30 mouse cellular contexts compared by ENCODE assay signal in genomic region chr2:154181900-154182299, GRCm38 (mm10). TPM values are rescaled to one million over a fixed set of nuclear protein-coding genes. Genes with fewer than 3 reads are reported as not detected.
"Had no signal": no experiment of that assay in that cellular context is flagged by ENCODE, and none has a peak within 500 bp of the region (broad histone marks: within the 10 kb centered on the region; RNA-seq: fewer than 3 reads in every experiment).

No protein-coding gene starts in this region.

RNA-seq across cellular contexts. Expression of gene Bpifb1, which starts 8.7 kb away (rescaled TPM):
- polyA plus RNA-seq: limb, embryonic 10.5 days; limb, embryonic 11.5 days; limb, embryonic 12.5 days; limb, embryonic 13.5 days; liver, adult 2 months; liver, embryonic 11.5 days; macrophage; midbrain, embryonic 10.5 days; midbrain, embryonic 11.5 days; midbrain, embryonic 12.5 days; myocyte; neural tube, embryonic 11.5 days had no signal

RNA-seq across cellular contexts. Expression of gene Bpifa5, which starts 19.5 kb away (rescaled TPM):
- polyA plus RNA-seq: limb, embryonic 10.5 days; limb, embryonic 11.5 days; limb, embryonic 12.5 days; limb, embryonic 13.5 days; limb, embryonic 14.5 days; limb, embryonic 15.5 days; liver, adult 2 months; liver, embryonic 11.5 days; liver, embryonic 12.5 days; liver, embryonic 14.5 days; liver, embryonic 15.5 days; liver, embryonic 16.5 days; liver, postnatal 0 days; lung, embryonic 14.5 days; lung, embryonic 15.5 days; lung, embryonic 16.5 days; lung, postnatal 0 days; macrophage; midbrain, embryonic 10.5 days; midbrain, embryonic 11.5 days; midbrain, embryonic 12.5 days; midbrain, embryonic 13.5 days; midbrain, embryonic 14.5 days; midbrain, embryonic 15.5 days; midbrain, embryonic 16.5 days; midbrain, postnatal 0 days; myocyte; neural tube, embryonic 11.5 days had no signal

RNA-seq across cellular contexts. Expression of gene Bpifa1, which starts 39.2 kb away (rescaled TPM):
- polyA plus RNA-seq: limb, embryonic 10.5 days; limb, embryonic 11.5 days; limb, embryonic 12.5 days; limb, embryonic 13.5 days; limb, embryonic 15.5 days; liver, adult 2 months; liver, embryonic 11.5 days; liver, embryonic 15.5 days; liver, embryonic 16.5 days; liver, postnatal 0 days; lung, embryonic 14.5 days; macrophage; midbrain, embryonic 10.5 days; midbrain, embryonic 11.5 days; midbrain, embryonic 12.5 days; midbrain, embryonic 13.5 days; midbrain, embryonic 14.5 days; midbrain, embryonic 15.5 days; midbrain, embryonic 16.5 days; myocyte; neural tube, embryonic 11.5 days had no signal

RNA-seq across cellular contexts. Expression of gene Bpifb5, which starts 41.6 kb away (rescaled TPM):
- polyA plus RNA-seq: limb, embryonic 12.5 days; liver, adult 2 months; liver, embryonic 11.5 days; liver, embryonic 12.5 days; liver, embryonic 13.5 days; liver, embryonic 14.5 days; liver, embryonic 15.5 days; liver, embryonic 16.5 days; liver, postnatal 0 days; macrophage; midbrain, embryonic 12.5 days; midbrain, embryonic 13.5 days; midbrain, embryonic 14.5 days; myocyte; neural tube, embryonic 11.5 days had no signal

RNA-seq across cellular contexts. Expression of gene Bpifa3, which starts 51.8 kb away (rescaled TPM):
- polyA plus RNA-seq: limb, embryonic 10.5 days; limb, embryonic 11.5 days; limb, embryonic 12.5 days; limb, embryonic 13.5 days; limb, embryonic 14.5 days; limb, embryonic 15.5 days; liver, adult 2 months; liver, embryonic 11.5 days; liver, embryonic 12.5 days; liver, embryonic 13.5 days; liver, embryonic 14.5 days; liver, embryonic 15.5 days; liver, embryonic 16.5 days; liver, postnatal 0 days; lung, adult 2 months; lung, embryonic 14.5 days; lung, embryonic 15.5 days; lung, embryonic 16.5 days; lung, postnatal 0 days; macrophage; midbrain, embryonic 10.5 days; midbrain, embryonic 11.5 days; midbrain, embryonic 12.5 days; midbrain, embryonic 13.5 days; midbrain, embryonic 14.5 days; midbrain, embryonic 15.5 days; midbrain, embryonic 16.5 days; midbrain, postnatal 0 days; myocyte; neural tube, embryonic 11.5 days had no signal
